ENCODE assay signal across 8 mouse cellular contexts in the genomic region with DNA sequence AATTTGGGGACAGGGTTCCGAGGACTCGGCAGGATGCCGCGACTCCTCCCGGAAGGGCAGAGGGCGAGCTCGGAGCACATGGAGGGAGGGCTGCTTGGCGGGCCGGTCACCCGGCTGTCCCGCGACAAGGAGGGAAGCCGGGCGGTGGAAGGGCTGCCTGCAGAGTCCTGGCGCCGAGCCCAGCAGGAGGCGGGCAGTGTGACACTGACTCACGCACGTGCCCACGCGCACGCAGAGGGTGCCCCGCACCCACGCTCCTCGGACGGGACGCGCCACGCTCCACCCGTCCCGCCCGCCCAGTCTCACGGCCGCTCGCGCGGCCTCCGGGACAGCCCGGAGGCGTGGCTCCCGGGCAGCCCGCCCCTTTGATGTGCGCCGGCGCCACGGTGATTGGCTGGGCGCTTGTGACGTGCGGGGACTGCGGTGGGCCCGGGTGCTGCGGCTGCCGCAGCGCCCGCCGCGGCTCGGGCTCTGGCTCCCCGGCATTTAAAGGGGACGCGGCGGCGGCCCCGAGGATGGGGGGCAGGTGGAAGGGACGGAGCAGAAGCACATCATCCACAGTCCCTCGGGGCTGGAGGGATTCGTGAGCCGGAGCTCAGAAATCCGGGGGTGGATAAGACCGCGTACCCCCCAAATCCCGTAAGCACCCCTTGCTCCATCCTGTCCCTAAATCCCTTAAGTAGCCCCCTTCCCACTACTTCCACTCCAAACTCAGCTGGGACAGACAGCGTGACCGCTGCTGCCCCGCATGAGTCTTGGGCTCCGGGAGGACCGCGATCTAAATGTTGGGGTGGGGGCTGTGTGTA. TPM values are rescaled to one million over a fixed set of nuclear protein-coding genes. Genes with fewer than 3 reads are reported as not detected.
DNase-seq lines count a peak whose midpoint lies in the region; ATAC-seq lines count a peak whose summit lies in the region.

Gene Phospho1, plus strand, starts transcription at position 429 of the 806 bp plus-strand sequence.

- WGBS in hindbrain, embryonic 11.5 days: under 1% methylated on average over 64 of the region's 78 CpGs

- H3K9ac ChIP-seq in hindbrain, embryonic 11.5 days (ENCODE audit: low read depth, low read length): peak within 1 kb of the TSS; percentile 47

- ATAC-seq in hindbrain, embryonic 11.5 days (ENCODE audit: low FRiP score): peak; percentile 98

- H3K4me1 ChIP-seq in hindbrain, embryonic 11.5 days (replicated peaks; ENCODE audit: control insufficient read depth, insufficient read depth, low read length): 0 out of 2 replicates have a peak, but pooled peaks cover 2% of the 10 kb centered on the region

- peaks cover 23% of the 10 kb centered on the region for H3K27me3 ChIP-seq in hindbrain, embryonic 11.5 days (ENCODE audit: control insufficient read depth, insufficient read depth, low read length)

- H3K36me3 ChIP-seq in hindbrain, embryonic 11.5 days (ENCODE audit: control insufficient read depth, insufficient read depth, low read length): no peaks in the 10 kb centered on the region

- H3K27ac ChIP-seq in hindbrain, embryonic 11.5 days (ENCODE audit: low read depth, low read length): no peak within 1 kb of the TSS

- H3K4me3 ChIP-seq in hindbrain, embryonic 11.5 days (ENCODE audit: low read depth, low read length): peak within 1 kb of the TSS; percentile 61

- DNase-seq in Muller cell, postnatal 12 days (ENCODE audit: inconsistent ontology term): peak; percentile 95
- DNase-seq in cerebellum, adult 9-10 months: peak; percentile 92
- peak; percentile 52 to 84 for DNase-seq in frontal cortex, adult 2 months (ENCODE audit: extremely low spot score in 1 of 2, low spot score in 1 of 2)
- DNase-seq in hindbrain, embryonic 11.5 days (ENCODE audit: low spot score): peak; percentile 94
- peak; percentile 87 to 89 for DNase-seq in layer of hippocampus, postnatal 36 days
- peak; percentile 93 for DNase-seq in lung, postnatal 36 days
- DNase-seq in retina, postnatal 1 day: peak; percentile 95
- peak; percentile 77 to 89 for DNase-seq in urinary bladder, adult 18-20 months (ENCODE audit: low spot score in 2 of 2)

- peak within 1 kb of the TSS; percentile 93 for H3K4me2 ChIP-seq in hindbrain, embryonic 11.5 days (replicated peaks; ENCODE audit: low read depth, low read length)

- H3K9me3 ChIP-seq in hindbrain, embryonic 11.5 days (ENCODE audit: control insufficient read depth, low read length): no peaks in the 10 kb centered on the region

RNA-seq across cellular contexts. Expression of gene Phospho1, which starts in this region (rescaled TPM):
- 68.7 and 70.4 TPM in 2 replicates for polyA plus RNA-seq in frontal cortex, adult 2 months (2012; rRNA removed)
- polyA plus RNA-seq in hindbrain, embryonic 11.5 days (2014; fragmentation: Nextera tagmentation; extraction: Ambion mirVana): not detected in 2 replicates
- total RNA-seq in layer of hippocampus, postnatal 36 days (2021): 10 to 100 TPM; 55.8 to 62.3 TPM

Comparison
In these comparisons a context has a peak if more than half of its experiments do, and no peak if none do; other contexts are left out.
1. RNA of gene Phospho1 (polyA plus RNA-seq): 68.7 to 70.4 TPM in frontal cortex, adult 2 months; not detected in hindbrain, embryonic 11.5 days; every median in the first group is over 10 times any median in the second.
2. Peak in DNase-seq, ATAC-seq, H3K4me3 ChIP-seq, H3K9ac ChIP-seq and H3K4me2 ChIP-seq in hindbrain, embryonic 11.5 days; RNA of the gene not detected or under 1 TPM.
3. Peak in every context shown above with its lines, with median percentiles within 50 percentile points of each other: DNase-seq.